Mouse (Mus musculus) layer of hippocampus, adult 2 months (tissue): ENCODE measurements around the gene Trim58. TPM values are rescaled to one million over a fixed set of nuclear protein-coding genes. Genes with fewer than 3 reads are reported as not detected.

Source experiments
- DNase-seq, 2 experiments: peaks; one replicate each; pipeline ENCODE4 v3.0.0; 2022; ENCODE audit warnings: low spot score in 2 of 2
- H3K27ac ChIP-seq: fragments of 200-600 bp; 2 replicates; pipeline ENCODE4 v1.8.1; 2022
- H3K4me3 ChIP-seq: fragments of 200-600 bp; 2 replicates; pipeline ENCODE4 v1.8.1; 2022; ENCODE audit warnings: mild to moderate bottlenecking
- CTCF ChIP-seq: fragments of 200-600 bp; conservative IDR thresholded peaks from 2 replicates; pipeline ENCODE4 v1.8.1; 2022; ENCODE audit warnings: antibody characterized with exemption, mild to moderate bottlenecking, moderate library complexity
- total RNA-seq, 2 experiments: library from RNA; stranded (reverse); gene quantifications; 2 replicates each; pipeline ENCODE4 v1.2.3; 2021

Gene Trim58
- total RNA-seq, 2 experiments from 2014 or later = not detected

- no peak for TF ChIP-seq CTCF
- H3K27ac ChIP-seq = no peak within 1 kb of the TSS
- H3K4me3 ChIP-seq = no peak within 1 kb of the TSS
- no peak for DNase-seq
Measured at GRCm38 (mm10) chr11:58698862-58699261, 58.6 kb downstream of the Trim58 start, which contains the start of gene Olfr319. Gene Olfr319, plus strand, starts transcription at chr11:58699162.

Other genes starting within 250 kb of the Trim58 start
- not detected for gene 1810065E05Rik, start 219.4 kb upstream of the Trim58 start, total RNA-seq
- not detected for gene Gm12253, start 207.9 kb upstream of the Trim58 start, total RNA-seq
- not detected for gene Lypd9, start 187.5 kb upstream of the Trim58 start, total RNA-seq
- not detected for gene Olfr30, start 178.2 kb upstream of the Trim58 start, total RNA-seq
- gene Olfr332, start 147.9 kb upstream of the Trim58 start, total RNA-seq = not detected
- gene Olfr331, start 137.9 kb upstream of the Trim58 start, total RNA-seq = not detected
- gene Olfr330, start 105.6 kb upstream of the Trim58 start, total RNA-seq = not detected
- not detected for gene Olfr329-ps, start 94.0 kb upstream of the Trim58 start, total RNA-seq
- gene Olfr328, start 84.8 kb upstream of the Trim58 start, total RNA-seq = under 1 TPM; 0.12 to 0.13 TPM
- not detected for gene Olfr224, start 69.9 kb upstream of the Trim58 start, total RNA-seq
- gene Olfr325, start 62.7 kb upstream of the Trim58 start, total RNA-seq = not detected
- gene Olfr324, start 45.4 kb upstream of the Trim58 start, total RNA-seq = not detected
- gene 2210407C18Rik, start 24.4 kb upstream of the Trim58 start, total RNA-seq = not detected
- gene Olfr323, start 10.0 kb upstream of the Trim58 start, total RNA-seq = not detected
- gene Olfr322, start 18.3 kb downstream of the Trim58 start, total RNA-seq = not detected
- not detected for gene Olfr320, start 40.6 kb downstream of the Trim58 start, total RNA-seq
- not detected for gene Olfr319, start 58.7 kb downstream of the Trim58 start, total RNA-seq
- gene Olfr318, start 83.5 kb downstream of the Trim58 start, total RNA-seq = not detected
- under 1 TPM; 0.20 to 0.25 TPM for gene Olfr317, start 98.7 kb downstream of the Trim58 start, total RNA-seq
- under 1 TPM; 0.61 to 0.77 TPM for gene Olfr316, start 112.3 kb downstream of the Trim58 start, total RNA-seq
- gene Olfr315, start 132.7 kb downstream of the Trim58 start, total RNA-seq = not detected
- gene Olfr314, start 142.5 kb downstream of the Trim58 start, total RNA-seq = not detected
- gene Fam183b, start 161.5 kb downstream of the Trim58 start, total RNA-seq = 1 to 10 TPM; 6.3 to 7.5 TPM
- not detected for gene Olfr313, start 174.5 kb downstream of the Trim58 start, total RNA-seq
- not detected for gene Olfr312, start 188.8 kb downstream of the Trim58 start, total RNA-seq
- not detected for gene Olfr311, start 198.8 kb downstream of the Trim58 start, total RNA-seq
- gene Gm12258, start 206.7 kb downstream of the Trim58 start, total RNA-seq = 10 to 100 TPM; 20.9 to 22.3 TPM
- gene 2810021J22Rik, start 226.8 kb downstream of the Trim58 start, total RNA-seq = 10 to 100 TPM; 11.2 to 12.0 TPM